Mouse (Mus musculus) myocyte (in vitro differentiated cells): ENCODE measurements around the gene Igf1r.

ENCODE experiments used
- CEBPB ChIP-seq: IDR thresholded peaks from 2 replicates; pipeline ENCODE4 v1.6.1; 2011; ENCODE audit warnings: mild to moderate bottlenecking, moderate library complexity; ENCODE audit not compliant: poor library complexity, insufficient read depth, severe bottlenecking
- E2F4 ChIP-seq: IDR thresholded peaks from one replicate; pipeline ENCODE4 v1.6.1; 2011; ENCODE audit warnings: mild to moderate bottlenecking, control low read depth, moderate library complexity; ENCODE audit not compliant: insufficient read depth
- MAX ChIP-seq: IDR thresholded peaks from one replicate; pipeline ENCODE4 v1.6.1; 2011; ENCODE audit warnings: low read depth, mild to moderate bottlenecking, control low read depth
- MYOD1 ChIP-seq, 3 experiments: IDR thresholded peaks; one replicate each; pipeline ENCODE4 v1.6.1; 2011; ENCODE audit warnings: control low read depth in 2 of 3, low read depth in 2 of 3, mild to moderate bottlenecking in 2 of 3, moderate library complexity in 1 of 3; ENCODE audit not compliant: insufficient read length in 2 of 3, control insufficient read depth in 1 of 3
- POLR2A ChIP-seq: IDR thresholded peaks from one replicate; pipeline ENCODE4 v1.6.1; 2011; ENCODE audit warnings: low read depth, mild to moderate bottlenecking, control low read depth, moderate library complexity; ENCODE audit not compliant: insufficient read length
- POLR2AphosphoS2 ChIP-seq: IDR thresholded peaks from one replicate; pipeline ENCODE4 v1.6.1; 2011; ENCODE audit warnings: low read depth, control low read depth; ENCODE audit not compliant: insufficient read length
- SRF ChIP-seq: IDR thresholded peaks from one replicate; pipeline ENCODE4 v1.6.1; 2011; ENCODE audit warnings: low read depth; ENCODE audit not compliant: control insufficient read depth, insufficient read length
- USF1 ChIP-seq: IDR thresholded peaks from one replicate; pipeline ENCODE4 v1.6.1; 2011; ENCODE audit warnings: low read depth, mild to moderate bottlenecking, control low read depth, moderate library complexity

DNA sequence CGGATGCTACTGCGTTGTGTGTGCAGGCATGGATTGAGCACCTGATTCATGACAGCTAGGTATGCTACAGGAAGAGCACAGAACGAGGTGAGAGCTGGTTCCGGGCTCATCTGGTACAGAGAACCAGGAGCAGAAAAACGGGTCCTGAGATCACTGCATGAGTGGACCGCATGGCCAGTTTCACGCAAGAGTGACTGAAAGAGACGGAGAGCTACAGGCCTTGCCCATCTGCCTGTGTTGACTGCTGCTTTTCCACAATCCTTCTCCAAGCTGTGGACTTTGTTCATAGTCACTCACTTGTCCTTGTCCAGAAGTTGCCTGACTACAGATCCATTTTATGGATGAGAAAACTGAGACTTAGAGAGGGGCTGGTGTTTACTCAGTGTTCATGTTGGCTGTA lies 111.5 kb downstream of the Igf1r start:
- no peak for TF ChIP-seq POLR2A
- TF ChIP-seq E2F4: no peak
- TF ChIP-seq USF1: no peak
- TF ChIP-seq CEBPB: no peak
- no peak for TF ChIP-seq POLR2AphosphoS2
- no peak for TF ChIP-seq SRF
- TF ChIP-seq MAX: no peak
- TF ChIP-seq MYOD1 (IDR thresholded peaks at IDR 0.05; ENCODE audit: control insufficient read depth in 1 of 3, insufficient read length in 2 of 3, low read depth in 2 of 3): no peak
